Mouse (Mus musculus) B cell, adult 2 months (primary cell): ENCODE data around the gene Bst1.

Source experiments
- DNase-seq, 2 experiments: peaks; one replicate each; pipeline ENCODE4 v3.0.0; 2022

Bst1 gene

DNA sequence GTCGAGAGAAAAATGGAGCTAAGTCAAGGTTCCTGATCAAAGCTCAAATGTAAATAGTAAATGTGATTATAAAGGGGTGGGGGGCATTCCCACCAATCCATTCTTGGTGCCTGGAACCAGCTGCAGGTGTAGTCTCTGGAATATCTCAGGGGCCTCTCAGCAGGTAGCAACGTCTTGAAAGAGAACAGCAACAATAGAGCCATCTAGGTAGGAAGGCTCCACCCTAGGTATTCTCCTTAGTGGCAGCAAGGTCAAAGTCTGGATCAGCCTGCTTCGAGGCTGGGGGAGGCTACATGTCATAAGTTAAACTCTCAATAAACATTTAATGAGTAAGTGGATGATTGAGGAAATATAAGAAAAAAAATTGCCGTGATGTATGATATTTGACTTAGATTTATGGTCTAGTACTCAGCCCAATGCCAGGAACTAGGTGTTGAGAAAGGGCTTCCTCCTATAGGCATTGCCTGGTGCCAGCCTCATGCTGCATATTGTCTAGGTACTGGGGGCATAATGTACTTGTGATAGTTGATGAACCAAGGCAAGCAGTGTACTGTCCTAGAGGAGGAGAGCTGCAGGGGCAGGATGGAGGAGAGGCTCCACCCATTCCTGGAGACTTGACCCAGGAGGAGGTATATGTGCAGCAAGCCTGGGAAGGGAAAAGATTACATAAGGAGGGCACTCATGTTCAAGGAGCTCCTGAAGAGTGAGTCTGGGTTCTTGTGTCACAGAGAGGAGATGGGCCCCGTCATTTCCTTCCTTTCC is 42.2 kb downstream of the Bst1 start:
- no peak for DNase-seq

DNA sequence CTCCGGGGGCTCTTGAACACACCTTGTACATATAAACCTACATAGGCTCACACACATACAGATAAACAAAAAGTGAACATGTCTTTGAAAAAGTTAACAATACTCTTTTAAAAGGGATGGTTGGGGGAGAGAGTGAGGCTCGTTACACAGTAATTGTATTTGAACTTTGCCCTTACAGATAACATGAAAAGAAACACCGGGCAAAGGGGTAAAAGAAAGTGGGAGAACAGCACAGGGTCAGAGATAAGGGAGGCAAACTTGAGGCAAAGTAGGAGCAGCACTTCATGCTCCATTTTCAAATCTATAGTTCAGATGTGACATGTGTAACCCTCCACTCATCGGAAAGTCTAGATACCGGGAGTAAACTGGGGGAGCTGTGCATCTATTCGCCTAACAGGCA is 45.0 kb downstream of the Bst1 start:
- DNase-seq = no peak

DNA sequence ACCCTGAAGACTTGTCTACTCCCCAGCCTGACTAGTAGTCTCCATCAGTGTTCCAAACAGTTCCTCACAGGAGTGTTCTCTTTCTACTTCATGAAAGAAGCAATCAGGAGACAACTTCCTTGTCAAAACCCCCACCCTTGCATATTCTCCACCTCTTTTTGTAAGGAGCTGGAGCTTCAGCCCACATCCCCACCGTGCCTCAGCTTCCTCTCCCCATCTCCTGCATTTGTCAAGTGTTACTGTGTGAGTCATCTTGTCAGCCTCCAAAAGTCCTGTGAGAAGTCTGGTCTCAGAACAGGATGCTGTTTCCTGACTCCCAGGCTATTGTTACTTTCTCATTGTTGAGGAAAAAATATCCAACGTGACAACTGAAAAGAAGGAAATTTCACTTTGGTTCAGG is 46.6 kb downstream of the Bst1 start:
- DNase-seq = no peak

DNA sequence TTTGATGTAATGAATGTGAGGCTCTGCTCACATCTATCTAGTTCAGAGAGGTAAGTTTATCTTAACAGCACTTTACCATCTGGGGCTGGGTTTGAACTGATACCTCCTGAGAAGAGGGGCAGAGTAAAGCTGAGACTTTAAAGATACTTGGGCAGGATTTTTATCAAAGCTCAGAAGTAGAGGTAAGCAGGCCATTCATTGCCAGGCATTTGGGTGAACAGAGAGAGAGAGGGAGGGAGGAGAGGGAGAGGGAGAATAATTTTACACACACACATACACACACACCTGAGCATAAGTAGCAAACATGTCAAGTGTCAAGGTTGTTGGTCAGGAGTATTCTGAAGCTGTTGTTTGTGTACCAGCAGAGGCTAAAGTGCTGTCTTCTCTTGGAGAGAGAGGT is 49.6 kb downstream of the Bst1 start, which contains the start of gene Cd38:
TSS of gene Cd38 (plus strand) at position 301 of the 400 bp plus-strand sequence.
- DNase-seq = no peak

DNA sequence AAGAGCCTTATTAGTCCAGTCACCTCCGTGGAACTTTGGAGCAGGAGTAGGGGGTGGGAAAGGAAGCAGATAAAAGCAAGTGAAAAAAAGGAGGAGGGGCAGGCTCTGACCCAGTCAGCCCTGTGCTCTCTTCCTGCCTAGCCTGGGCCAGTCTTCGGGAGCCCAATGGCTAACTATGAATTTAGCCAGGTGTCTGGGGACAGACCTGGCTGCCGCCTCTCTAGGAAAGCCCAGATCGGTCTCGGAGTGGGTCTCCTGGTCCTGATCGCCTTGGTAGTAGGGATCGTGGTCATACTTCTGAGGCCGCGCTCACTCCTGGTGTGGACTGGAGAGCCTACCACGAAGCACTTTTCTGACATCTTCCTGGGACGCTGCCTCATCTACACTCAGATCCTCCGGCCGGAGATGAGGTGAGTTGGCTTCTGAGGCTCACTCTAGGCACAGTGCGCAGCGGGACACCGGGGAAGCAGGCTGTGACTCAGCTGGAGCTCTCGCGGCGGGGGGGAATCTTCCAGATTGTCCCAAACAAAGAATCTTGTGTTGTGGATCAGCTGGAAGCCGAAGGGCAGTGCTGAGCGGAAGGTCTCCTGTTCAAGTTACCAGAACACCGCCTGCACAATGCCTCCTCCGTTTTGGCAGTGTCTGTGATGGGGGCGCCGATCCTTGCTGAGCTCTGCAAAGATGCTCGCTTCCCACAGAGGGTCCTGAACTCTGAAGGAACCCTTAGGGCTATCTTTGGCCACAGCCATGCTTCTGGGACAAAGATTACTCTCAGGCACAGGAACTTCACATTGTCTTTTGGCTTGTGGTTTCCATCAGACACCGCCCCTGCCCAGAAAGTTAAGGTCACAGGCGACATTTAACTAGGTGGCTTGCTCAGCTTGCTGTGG is 50.3 kb downstream of the Bst1 start:
- peak; percentile 50 to 53 for DNase-seq

DNA sequence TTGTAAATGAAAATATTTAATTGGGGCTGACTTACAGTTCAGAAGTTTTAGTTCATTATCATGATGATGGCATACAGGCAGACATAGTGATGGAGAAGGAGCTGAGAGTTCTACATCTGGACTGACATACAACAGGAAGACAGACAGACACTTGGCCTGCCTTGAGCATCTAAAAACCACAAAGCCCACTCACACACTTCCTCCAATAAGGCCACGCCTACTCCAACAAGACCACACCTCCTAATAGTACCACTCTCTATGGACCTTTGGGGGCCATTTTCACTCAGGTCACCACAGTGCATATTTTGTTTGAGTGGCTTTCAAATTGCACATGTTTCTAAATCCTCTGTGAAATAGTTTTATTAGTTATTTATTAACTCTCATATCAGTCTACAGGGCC is 53.2 kb downstream of the Bst1 start:
- DNase-seq = peak; percentile 64 to 65

DNA sequence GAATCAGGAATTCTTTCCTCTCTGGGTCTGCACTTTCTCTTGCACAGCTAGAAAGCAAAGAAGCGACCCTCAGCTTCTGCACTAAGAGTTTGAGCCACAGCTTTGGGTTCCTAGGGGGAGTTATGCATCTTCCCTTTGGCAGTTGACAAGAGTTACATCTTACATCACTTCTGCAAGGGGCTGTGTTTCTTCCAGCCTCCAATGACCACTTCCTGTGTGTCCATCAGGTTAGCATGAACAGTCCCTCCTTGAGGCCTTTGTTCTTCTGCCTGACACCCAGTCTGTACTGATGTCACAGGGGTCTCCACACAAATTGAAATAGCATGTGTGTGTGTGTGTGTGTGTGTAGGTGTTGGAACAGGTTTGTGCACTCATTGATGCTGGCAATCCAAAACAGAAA is 54.0 kb downstream of the Bst1 start:
- DNase-seq = no peak

DNA sequence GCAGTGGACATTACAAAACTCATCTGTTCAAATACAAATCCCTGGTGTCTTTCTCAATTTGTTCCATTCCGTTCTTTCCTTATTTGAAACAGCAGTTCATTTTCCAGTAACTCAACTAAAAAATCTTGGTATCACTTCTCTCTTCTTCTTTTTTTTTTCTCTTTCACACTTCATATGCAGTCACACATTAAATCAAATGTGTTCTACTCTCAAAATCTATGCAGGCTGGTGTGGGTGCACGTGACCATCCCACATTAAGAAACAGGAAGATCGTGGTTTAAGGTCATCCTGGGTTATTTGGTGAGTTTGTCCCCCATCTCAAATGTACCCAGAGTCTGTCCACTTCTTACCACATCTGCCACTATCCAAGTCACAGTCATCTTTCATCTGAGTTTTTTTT is 63.3 kb downstream of the Bst1 start:
- peak; percentile 55 to 66 for DNase-seq

DNA sequence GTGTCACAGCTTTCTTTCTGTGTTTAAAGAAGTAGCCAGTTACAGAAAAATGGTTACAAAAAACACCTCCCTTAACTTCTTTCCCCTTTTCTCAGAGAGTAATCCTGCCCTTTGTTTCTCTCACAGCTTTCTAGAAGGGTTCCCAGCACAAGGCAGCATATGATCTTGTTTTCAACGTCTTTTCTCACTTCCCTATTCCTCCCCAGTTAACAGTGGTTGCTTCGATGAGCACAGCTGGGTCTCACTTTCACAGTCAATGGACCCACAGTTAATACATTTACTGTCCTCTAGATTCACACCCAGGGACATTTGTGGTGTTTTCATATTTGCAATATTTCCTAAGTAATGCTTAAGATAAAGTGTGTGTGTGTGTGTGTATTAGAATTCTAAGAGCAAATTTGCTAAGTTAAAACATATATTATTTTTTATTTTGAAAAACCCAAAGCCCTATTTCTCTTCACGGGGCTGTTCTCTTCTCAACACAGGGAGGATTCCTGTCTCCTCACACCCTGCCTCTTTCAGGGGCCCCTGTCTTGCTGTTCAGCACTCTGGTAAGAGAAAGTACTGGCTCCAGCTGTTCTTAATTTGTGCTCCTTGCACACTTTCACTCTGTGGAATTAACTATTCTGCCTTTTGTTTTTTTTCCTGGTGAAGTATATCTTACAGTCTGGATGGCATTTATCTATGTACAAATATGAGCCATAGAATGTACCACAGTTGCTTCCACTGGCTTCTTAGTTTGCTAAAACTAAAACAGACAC is 66.6 kb downstream of the Bst1 start:
- DNase-seq = peak; percentile 58 to 66

DNA sequence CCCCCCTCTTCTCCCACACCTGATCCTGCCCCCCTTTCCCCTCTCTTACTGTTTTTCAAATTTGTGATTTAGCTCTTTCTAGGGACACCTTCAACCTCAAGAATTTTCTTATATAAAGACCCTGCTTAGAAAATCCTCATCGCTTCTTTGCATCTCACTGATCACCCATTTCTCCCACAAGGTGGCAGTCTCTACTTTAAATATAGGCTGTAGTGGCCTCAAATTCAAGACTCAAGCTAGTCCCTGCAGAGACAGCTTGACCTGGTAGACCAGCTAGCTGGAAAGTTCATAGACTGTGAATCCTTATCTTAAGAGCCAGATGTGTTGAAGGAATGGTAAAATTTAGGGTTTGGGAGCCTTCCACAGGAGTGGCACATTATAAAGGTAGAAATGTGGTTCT is 73.7 kb downstream of the Bst1 start:
- DNase-seq = peak; percentile 66 to 73
